Mouse (Mus musculus): ENCODE data around the gene Klf12. TPM values are rescaled to one million over a fixed set of nuclear protein-coding genes. Genes with fewer than 3 reads are reported as not detected.

The Klf12 gene
- total RNA-seq, 2 experiments from 2014 or later, result 31.3 to 34.4 TPM

DNA sequence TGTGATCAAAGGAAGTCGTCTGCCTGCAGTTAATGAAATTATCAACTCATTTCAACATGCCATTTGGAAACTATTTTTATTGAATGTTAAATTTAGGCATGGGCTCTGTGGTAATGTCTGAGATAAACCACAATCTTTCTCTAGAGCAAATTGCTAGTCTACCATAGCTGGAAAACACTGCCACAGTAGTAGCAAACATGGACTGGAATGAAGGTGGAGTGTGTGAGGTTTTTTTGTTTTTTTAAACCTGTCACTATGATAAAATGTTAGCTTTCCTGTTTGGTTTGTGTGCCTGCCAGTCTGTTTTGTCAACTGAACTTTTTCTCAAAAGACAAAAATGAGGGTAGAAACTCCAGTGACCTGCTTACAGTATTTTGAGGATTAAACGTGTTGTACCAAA, 230.3 kb downstream of the Klf12 start:
- no peak for DNase-seq (ENCODE audit: low spot score in 2 of 2)

DNA sequence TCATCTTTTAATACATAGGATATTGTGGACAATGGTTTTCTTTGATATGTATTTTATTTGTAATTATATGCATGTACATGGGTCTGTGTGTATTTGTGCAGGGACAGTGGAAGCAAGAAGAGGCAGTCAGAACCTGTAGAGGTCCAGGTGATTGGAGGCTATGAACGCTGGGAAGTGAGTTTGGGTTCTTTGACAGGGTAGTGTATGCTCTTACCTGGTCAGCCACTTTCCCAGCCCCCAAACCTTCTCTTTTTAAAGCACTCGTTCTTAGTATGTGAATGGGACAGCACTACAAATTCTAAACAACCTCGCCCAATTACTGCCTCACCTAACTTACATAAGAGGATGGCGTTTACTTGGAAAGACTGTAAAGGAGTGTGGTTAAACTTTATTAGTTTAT, 231.0 kb downstream of the Klf12 start:
- no peak for DNase-seq (ENCODE audit: low spot score in 2 of 2)

DNA sequence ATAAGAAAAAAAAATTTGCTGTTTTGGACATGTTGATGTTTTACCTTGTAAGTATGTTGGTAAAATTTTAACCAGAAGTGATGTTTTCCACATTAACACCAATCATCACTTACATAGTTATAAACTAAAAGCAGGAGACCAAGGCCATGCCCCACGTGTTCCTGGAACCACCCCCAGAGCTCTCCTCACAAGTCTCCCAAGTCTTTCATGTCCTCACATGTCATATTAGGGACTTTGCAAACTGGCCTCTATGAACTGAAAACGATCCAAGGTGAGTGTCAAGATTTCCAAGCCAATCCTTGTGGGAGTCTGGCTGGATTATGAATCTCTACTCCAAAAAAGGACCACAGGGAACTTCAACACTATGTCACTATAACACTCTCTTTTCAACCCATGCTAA, 231.6 kb downstream of the Klf12 start:
- DNase-seq (ENCODE audit: low spot score in 2 of 2), result no peak

DNA sequence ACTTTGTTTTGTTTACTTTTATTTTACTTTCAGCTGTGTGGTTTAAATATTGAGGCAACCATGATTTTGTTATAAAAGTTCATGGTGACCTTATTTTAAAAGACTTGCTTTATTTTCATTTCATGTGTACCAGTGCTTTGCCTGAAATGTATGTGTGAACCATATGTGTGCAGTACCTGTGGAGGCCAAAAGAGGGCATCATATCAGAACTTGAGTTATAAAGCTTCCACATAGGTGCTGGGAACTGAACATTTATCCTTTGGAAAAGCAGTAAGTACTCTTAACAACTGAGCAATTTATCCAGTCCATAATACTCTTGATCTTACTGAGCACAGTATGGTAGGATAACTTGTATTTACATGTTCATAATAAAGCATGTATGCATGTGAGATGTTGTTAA, 239.0 kb downstream of the Klf12 start:
- no peak for DNase-seq (ENCODE audit: low spot score in 2 of 2)

DNA sequence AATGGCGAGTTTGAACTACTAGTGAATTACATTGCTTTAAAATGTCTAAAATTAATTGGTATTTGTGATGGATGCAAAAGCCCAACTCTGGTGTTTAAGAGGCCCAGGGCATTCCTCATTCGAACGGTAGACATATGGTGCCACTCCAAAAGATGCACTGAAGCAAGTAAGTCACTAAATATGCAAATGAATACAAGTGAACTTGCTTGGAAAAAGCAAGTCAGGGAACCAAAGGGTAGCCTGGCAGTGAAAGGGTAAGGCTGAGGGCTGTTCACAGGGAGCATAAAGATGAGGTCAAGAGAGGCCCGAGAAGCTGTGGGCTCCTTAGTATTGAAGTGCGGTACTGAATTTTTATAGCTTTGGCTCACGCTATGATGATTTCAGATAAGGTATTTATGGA, 242.7 kb downstream of the Klf12 start:
- DNase-seq (ENCODE audit: low spot score in 2 of 2), result no peak

DNA sequence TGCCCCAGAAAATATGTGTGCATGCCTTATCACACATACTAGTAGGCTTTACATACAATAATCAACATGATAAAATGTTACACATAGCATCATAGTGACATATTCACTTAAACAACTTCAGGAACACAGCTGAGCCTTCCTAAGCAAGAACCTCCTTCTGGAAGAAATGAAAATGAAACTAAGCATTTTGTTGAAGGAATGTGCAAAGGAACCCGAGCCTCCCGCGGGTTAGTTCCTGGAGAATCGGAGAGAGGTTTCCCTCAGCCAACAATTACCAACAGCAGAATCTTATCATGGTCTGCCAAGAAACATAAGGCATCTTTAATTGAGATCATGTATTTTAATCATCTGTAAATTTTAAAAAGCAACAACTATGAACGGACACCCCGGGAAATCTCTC, 257.8 kb downstream of the Klf12 start:
- DNase-seq (ENCODE audit: low spot score in 2 of 2), result no peak

DNA sequence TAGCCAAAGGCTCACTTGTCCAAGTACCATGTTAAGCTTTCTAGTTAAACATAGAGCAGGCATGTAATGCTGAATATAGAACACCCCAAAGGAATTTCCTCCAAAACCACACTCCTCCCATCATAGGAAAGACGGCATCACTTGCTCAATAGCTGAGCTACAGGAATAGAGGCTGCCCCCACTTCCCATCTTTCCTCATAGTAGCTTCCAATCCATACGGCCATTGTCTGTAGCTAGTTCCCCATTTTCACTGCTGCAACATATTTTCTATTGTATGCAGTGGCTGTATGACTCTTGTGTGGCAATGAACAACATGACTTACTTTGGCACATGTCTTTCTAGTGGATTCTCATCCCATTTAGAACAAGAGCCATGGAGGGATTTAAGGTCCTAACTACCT, 267.3 kb downstream of the Klf12 start:
- no peak for DNase-seq (ENCODE audit: low spot score in 2 of 2)

DNA sequence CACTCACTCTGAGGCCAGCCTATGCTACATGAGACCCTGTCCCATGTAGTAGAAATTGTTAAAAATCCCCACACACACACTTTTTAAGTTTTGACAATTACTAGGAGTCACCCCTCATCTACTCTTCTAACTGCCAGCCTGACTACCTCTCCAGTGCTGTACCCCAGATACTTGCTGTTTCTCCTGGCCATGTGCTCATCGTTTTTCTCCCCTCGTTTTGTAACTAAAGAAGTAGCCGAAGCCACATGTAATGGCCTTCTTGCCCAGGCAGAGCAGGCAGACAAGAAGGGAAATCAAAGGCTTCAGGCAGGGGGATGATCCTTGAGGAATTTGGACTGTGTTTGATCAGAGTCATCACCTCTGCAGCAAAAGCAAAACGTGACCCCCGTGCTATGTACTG, 274.0 kb downstream of the Klf12 start:
- no peak for DNase-seq (ENCODE audit: low spot score in 2 of 2)

DNA sequence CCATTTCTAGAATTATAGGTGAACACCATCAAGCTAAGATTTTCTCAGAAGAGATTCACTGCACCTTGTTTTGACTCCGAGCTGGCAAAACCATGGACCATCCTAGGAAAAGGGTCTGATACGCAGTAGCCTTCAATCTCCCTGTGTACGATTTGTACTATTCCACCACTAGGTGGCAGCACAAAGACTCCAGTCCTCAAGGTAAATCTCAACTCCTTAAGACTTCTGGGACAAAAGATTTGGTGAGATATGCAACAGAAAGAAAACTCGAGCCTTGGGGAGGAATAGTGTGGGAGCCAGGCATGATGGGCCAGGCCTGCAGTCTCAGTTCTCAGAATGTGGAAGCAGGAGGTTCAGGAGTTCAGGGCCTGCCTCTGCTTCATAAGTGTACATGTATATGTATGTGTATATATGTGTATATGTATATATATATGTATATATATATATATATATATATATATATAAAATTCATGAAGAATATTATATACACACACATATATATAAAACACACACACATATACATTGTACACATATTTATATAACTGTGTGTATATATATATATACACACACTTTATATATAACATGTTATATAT, 274.6 kb downstream of the Klf12 start:
- DNase-seq (ENCODE audit: low spot score in 2 of 2), result no peak

DNA sequence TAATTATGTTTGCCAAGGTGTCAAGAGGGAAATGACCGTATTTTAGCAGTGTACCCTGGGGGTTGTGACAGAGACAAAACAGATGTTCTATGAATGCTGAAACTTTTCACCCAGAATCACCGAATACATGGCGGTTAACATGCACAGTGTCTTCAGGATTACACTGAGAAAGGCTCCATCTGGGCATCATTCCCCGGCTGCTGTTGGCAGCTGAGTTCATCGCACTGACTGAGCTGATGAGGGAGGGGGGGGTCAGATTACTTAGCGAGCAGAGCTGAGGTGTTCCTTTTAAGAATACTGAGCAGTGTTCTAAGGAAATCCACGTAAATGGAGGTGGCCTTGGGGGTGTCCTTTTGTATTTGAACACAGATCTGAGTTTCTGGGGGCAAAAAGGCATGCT, 301.0 kb downstream of the Klf12 start:
- no peak for DNase-seq (ENCODE audit: low spot score in 2 of 2)

DNA sequence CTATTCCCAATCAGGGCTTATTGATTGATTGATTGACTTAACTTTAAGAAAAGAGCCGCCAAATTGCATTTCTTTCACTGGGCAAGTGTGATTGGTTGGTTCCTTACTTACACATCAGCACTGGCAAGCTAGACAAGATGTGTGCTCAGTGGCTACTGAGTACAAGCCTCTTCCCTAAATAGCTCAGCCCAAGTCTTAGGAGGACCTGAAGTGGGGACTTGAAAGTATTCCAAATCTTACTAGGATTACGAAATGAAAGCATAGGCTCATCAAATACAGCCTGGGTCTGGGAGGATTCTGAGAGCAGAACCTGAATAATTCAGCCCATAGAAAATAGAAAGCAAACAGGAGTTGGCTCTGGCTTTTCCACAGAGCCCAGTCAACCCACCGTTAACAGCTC, 303.3 kb downstream of the Klf12 start:
- DNase-seq (ENCODE audit: low spot score in 2 of 2), result no peak

DNA sequence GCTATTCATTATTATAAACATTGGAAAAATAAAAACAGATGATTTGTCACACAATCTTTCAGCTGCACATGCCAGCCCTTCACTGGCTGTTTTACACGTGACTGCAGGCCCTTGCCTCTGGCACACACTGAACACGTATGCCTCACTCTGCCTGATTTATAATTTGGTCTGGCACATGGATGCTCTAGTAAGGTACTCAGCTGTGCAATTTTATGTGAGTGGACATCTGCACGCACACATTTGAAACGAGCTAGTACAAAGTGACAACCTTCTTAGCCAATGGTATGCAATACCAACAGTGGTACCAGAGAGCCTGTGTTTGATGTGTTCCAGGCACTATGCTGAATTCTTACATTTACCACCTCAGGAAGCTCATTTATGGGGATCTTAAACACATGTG, 316.6 kb downstream of the Klf12 start:
- no peak for DNase-seq (ENCODE audit: low spot score in 2 of 2)

DNA sequence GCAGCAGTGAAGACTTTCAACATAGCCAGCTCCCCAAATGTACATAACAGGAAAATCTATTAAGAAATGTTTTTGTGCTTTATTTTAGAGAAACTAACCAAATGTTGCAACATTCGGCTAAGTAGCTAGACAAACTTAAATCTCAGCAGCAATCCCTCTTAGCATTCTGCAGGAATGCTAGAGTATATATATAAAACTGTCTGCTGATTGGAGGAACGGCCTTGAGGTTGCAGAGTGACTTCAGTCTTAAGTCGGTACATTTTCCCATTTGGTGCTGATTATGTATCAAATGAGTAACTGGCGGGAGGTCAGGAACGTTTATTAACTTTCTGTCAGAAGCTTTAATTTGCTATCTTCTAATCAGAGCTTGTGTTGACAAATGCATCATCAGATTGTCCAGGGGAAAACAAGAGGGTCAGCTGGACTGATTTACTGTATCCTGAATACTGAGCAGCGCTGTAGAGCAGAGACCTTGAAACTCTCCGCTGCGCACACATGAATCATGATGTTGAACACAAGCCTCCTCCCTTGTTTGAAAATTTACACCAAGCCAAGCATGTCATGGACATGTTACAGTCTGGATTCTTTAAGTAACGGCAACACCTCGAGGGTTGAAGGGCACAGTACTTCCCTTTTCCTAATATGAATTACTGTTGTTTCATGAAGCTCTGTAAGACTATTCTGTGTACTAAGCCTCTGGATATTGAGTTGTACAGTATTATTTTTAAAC, 323.8 kb downstream of the Klf12 start:
- no peak for DNase-seq (ENCODE audit: low spot score in 2 of 2)

DNA sequence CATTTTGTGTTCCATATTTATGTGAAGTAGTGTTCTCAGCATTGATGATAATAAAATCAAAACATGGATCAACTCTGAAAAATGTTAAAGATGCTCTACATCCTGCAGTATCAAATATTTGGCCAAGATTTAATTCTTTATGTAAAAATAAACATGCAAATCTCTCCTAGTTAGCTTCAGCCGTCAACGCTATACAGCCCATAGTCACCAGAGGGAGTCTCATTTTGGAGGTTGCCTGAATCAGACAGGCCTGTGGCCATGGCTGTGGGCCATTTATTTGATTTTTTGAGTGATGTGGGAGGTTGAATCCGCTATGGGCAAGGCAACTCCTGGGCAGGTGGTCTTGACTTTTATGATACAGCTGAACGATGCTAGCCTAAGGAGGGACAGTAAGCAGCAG, 329.3 kb downstream of the Klf12 start:
- DNase-seq (ENCODE audit: low spot score in 2 of 2), result no peak

DNA sequence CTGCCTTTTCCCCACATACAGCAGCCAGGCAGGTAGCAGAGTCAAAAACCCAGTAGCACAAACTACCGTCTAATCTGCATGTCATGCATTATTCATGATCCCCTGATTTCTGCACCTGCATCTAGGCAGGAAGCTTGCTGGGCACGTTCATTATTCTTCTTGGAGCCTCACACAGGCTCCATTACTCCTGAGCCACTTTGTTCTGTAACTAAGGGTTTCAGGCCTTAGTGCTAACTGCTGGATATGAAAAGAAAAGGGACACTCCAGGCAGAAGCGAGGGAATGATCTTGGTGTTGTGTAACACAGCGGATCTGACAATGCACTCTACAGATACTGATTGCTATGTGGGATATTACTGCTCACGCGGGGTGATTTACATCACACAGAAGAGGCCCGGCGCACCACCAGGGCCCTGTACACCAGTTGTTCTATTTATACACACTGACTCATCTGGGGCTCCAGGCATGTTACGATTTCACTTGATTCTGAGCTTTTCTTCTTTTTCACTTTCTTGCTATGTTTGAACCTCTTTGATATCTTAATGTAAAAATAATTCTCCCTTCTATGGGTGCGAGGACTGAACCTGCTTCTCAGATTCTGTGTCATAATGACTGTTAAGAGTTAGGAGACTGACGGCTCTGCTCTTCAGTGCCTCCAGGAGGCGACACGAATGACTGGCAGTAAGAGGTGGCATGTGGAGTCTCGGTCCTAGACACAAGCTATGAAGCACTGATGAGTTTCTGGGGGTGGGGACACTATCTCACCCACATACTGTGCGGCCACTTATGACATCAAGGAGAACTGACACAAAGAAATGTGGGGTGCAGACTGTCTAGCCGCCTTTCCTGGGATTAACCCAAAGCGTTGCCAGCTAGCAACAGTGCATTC, 340.0 kb downstream of the Klf12 start:
- no peak for DNase-seq (ENCODE audit: low spot score in 2 of 2)

DNA sequence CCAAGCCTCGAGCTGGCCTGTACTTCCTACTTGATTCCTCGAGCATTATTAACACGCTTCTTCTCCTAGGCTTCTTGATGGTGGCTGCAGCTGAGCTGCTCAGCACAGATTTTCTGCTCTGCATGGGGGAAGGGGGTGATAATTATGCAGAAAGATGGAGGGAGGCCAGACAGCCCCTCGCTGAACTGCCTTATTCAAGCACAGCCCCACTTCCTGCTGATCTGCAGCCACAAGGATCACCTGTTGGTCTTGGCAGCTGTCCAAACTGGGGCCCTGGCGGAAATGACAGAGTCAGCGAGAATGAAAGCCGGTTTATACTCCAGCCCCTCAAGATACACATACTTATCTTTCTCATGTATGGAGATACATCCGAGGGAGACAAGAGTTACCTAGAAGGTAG, 341.3 kb downstream of the Klf12 start:
- no peak for DNase-seq (ENCODE audit: low spot score in 2 of 2)

DNA sequence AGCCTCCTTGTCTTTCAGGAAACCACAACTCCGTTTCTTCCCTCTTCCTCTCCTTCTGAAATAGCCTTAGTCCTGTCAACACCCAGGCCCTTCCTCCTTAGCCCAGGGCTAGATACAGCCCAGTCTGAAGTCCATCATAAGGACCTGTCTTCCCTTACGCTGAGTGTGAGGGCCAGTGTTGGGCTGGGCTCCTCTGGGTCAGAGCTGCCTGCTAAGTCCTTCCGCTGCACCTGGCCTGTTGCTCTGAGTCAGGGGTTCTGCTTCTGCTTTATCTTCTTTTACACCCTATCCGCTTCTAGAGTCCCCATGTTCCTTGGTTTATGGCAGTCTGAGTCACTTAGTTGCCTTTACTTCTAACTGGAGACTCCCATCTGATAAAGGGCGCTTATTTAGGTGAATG, 351.0 kb downstream of the Klf12 start:
- DNase-seq (ENCODE audit: low spot score in 2 of 2), result no peak

DNA sequence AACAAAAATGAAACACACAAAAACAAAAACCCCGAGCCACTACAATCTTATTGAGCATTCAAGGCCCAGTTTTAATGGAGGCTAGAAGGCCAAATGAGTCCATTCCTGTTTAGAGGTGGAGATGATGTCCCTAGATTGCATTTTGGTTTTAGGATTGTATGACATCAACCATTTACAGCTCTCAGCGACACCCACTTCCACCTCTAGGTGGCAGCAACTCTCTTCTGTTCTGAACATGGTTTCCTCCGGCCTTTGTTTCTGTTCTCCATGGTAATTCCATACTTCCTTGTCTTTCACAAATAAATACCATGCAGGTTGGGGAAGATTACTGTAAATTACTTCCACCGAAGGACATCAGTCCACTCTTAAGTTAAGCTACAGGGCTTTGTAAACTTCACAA, 352.6 kb downstream of the Klf12 start:
- DNase-seq (ENCODE audit: low spot score in 2 of 2), result peak; percentile 16 to 45

DNA sequence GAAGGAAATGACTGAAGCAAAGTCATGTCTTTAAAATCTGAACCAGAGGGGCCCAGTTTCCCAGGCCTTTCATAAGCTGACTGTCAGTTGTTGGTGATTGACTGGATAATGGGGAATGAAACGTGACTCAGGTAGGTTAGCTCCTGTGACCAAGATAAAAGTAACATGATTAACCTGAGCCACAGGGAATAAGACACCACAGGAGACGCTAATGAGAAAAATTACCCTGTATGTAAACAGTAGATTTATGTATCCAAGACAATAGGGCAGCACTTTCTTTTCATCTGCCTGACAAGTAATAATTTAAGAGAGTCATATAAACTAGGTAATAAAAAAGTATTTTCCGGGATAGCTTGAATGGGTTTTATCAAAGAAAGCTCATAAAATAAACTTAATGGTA, 372.6 kb downstream of the Klf12 start:
- no peak for DNase-seq (ENCODE audit: low spot score in 2 of 2)

DNA sequence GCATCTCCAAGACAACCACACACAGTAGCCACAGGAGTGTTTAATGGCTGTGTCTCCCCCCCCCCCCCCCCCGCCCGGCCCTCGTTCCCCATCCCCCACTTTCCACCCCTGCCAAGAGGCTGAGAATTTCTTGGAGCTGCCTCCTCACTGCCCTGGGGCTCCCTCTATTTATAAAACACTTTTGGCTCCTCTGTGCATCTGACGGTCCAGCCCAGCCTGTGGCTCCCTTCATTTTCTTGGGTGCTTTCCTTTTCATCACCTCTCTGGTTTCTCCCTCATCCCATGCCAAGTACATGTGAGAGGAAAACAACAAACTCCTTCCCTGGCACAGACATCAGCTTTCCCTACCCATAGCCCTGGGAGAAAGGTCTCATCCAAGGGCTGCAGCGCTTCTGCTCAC, 373.6 kb downstream of the Klf12 start:
- no peak for DNase-seq (ENCODE audit: low spot score in 2 of 2)

DNA sequence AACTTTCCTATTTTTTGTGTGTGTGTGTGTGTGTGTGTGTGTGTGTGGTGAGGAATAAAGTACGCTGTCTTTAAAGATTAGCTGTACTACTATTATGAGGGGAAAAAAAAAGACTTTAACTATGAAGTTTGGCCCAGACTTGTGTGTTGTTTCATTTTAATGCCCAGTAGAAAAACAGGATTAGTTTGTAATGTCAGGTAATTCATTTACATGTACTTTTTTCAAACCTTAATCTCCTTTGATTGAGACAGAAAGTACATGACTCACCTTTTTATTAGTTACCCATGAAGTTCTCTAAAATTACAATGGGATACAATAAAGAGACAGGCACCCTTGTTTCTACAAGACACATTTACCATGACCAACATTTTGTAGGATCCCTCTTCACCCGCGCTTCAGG, 383.6 kb downstream of the Klf12 start:
- no peak for DNase-seq (ENCODE audit: low spot score in 2 of 2)

DNA sequence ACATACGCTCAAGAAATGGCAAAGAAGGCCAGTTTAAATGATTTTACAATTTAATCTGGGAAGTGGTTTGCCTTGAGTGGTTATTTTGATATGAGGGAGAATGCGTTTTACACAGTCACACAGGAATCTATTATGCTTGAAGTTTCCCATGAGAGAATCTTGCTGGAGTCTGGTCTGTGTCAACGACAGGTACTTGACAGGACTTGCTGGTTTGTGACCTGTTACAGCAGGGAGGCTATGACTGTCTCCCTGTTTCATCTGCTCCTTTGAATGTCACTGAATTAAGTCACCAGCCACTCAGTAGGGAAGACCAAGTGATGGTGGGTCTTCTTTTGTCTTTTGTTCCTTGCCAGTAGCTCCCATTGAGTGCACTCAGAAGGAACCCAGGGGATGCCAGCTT, 385.6 kb downstream of the Klf12 start:
- DNase-seq (ENCODE audit: low spot score in 2 of 2), result no peak
